Mouse (Mus musculus): ENCODE results near the gene Trmo. TPM values are rescaled to one million over a fixed set of nuclear protein-coding genes. Genes with fewer than 3 reads are reported as not detected.

Trmo gene
- polyA plus RNA-seq, 1 experiment from 2014 or later, result 11.8 TPM

- peaks cover 56% of the 10 kb centered on the region for H3K27me3 ChIP-seq (ENCODE audit: insufficient read depth, low read length)
- no peak overlapping the region for H3K27ac ChIP-seq (ENCODE audit: low read length)
- no peak overlapping the region for H3K4me3 ChIP-seq (ENCODE audit: low read length)
- H3K9me3 ChIP-seq (ENCODE audit: low read length), result no peaks in the 10 kb centered on the region
- ATAC-seq (ENCODE audit: low FRiP score, low TSS enrichment), result no peak
- H3K36me3 ChIP-seq (ENCODE audit: insufficient read depth, low read length), result no peaks in the 10 kb centered on the region
- H3K4me1 ChIP-seq (ENCODE audit: insufficient read depth, low read length), result 0 out of 2 replicates have a peak, but pooled peaks cover 4% of the 10 kb centered on the region
- WGBS, result 19% methylated on average over 10 of the region's 10 CpGs
- no peak overlapping the region for H3K4me2 ChIP-seq (replicated peaks; ENCODE audit: low read depth, low read length)
- no peak overlapping the region for H3K9ac ChIP-seq (replicated peaks; ENCODE audit: low read length)
Measured at GRCm38 (mm10) chr4:46353045-46353444, 36.2 kb downstream of the Trmo start.

GRCm38 (mm10) chr4:46349530-46349929 is 39.7 kb downstream of the Trmo start:
- peaks cover 12% of the 10 kb centered on the region for H3K4me1 ChIP-seq (ENCODE audit: insufficient read depth, low read length)

GRCm38 (mm10) chr4:46348897-46349296 is 40.3 kb downstream of the Trmo start:
- no peaks in the 10 kb centered on the region for H3K9me3 ChIP-seq (ENCODE audit: low read length)
- H3K36me3 ChIP-seq (ENCODE audit: insufficient read depth, low read length), result no peaks in the 10 kb centered on the region
- 20% methylated on average over 9 of the region's 9 CpGs for WGBS
- peaks cover 86% of the 10 kb centered on the region for H3K27me3 ChIP-seq (ENCODE audit: insufficient read depth, low read length)
- ATAC-seq (ENCODE audit: low FRiP score, low TSS enrichment), result no peak
- no peak overlapping the region for H3K4me3 ChIP-seq (ENCODE audit: low read length)
- no peak overlapping the region for H3K9ac ChIP-seq (replicated peaks; ENCODE audit: low read length)
- H3K27ac ChIP-seq (ENCODE audit: low read length), result no peak overlapping the region
- no peak overlapping the region for H3K4me2 ChIP-seq (replicated peaks; ENCODE audit: low read depth, low read length)
- H3K4me1 ChIP-seq (ENCODE audit: insufficient read depth, low read length), result peaks cover 18% of the 10 kb centered on the region

More at GRCm38 (mm10) chr4:46349530-46349929, 39.7 kb downstream of the Trmo start:
- 43% methylated on average over 5 of the region's 5 CpGs for WGBS
- Histone ChIP-seq H3K36me3 (ENCODE audit: insufficient read depth, low read length) (no peaks in the 10 kb centered on the region), H3K4me3 (ENCODE audit: low read length) (no peak overlapping the region), H3K9me3 (ENCODE audit: low read length) (no peaks in the 10 kb centered on the region), H3K4me2 (replicated peaks; ENCODE audit: low read depth, low read length) (no peak overlapping the region), H3K27ac (ENCODE audit: low read length) (no peak overlapping the region), H3K9ac (replicated peaks; ENCODE audit: low read length) (no peak overlapping the region), H3K27me3 (ENCODE audit: insufficient read depth, low read length) (peaks cover 79% of the 10 kb centered on the region)
- ATAC-seq (ENCODE audit: low FRiP score, low TSS enrichment), result no peak

GRCm38 (mm10) chr4:46347580-46348515 is 41.4 kb downstream of the Trmo start:
- Histone ChIP-seq H3K4me3 (ENCODE audit: low read length) (no peak overlapping the region), H3K4me2 (replicated peaks; ENCODE audit: low read depth, low read length) (no peak overlapping the region), H3K27ac (ENCODE audit: low read length) (no peak overlapping the region), H3K27me3 (ENCODE audit: insufficient read depth, low read length) (peaks cover 91% of the 10 kb centered on the region), H3K9ac (replicated peaks; ENCODE audit: low read length) (no peak overlapping the region), H3K36me3 (ENCODE audit: insufficient read depth, low read length) (no peaks in the 10 kb centered on the region), H3K4me1 (ENCODE audit: insufficient read depth, low read length) (peaks cover 21% of the 10 kb centered on the region), H3K9me3 (ENCODE audit: low read length) (no peaks in the 10 kb centered on the region)
- WGBS, result 1% methylated on average over 41 of the region's 41 CpGs
- ATAC-seq (ENCODE audit: low FRiP score, low TSS enrichment), result no peak

- Histone ChIP-seq H3K36me3 (ENCODE audit: insufficient read depth, low read length) (no peaks in the 10 kb centered on the region), H3K9ac (replicated peaks; ENCODE audit: low read length) (no peak overlapping the region), H3K4me2 (replicated peaks; ENCODE audit: low read depth, low read length) (no peak overlapping the region), H3K4me3 (ENCODE audit: low read length) (no peak overlapping the region), H3K4me1 (ENCODE audit: insufficient read depth, low read length) (peaks cover 21% of the 10 kb centered on the region), H3K27me3 (ENCODE audit: insufficient read depth, low read length) (peaks cover 92% of the 10 kb centered on the region), H3K27ac (ENCODE audit: low read length) (no peak overlapping the region), H3K9me3 (ENCODE audit: low read length) (no peaks in the 10 kb centered on the region)
- WGBS, result 3% methylated on average over 4 of the region's 4 CpGs
- ATAC-seq (ENCODE audit: low FRiP score, low TSS enrichment), result no peak
Measured at GRCm38 (mm10) chr4:46347141-46347540, 42.1 kb downstream of the Trmo start.

- WGBS, result 23% methylated on average over 6 of the region's 6 CpGs
- H3K9me3 ChIP-seq (ENCODE audit: low read length), result no peaks in the 10 kb centered on the region
- peaks cover 92% of the 10 kb centered on the region for H3K27me3 ChIP-seq (ENCODE audit: insufficient read depth, low read length)
Measured at GRCm38 (mm10) chr4:46346221-46346620, 43.0 kb downstream of the Trmo start.

GRCm38 (mm10) chr4:46345773-46346100 is 43.5 kb downstream of the Trmo start:
- no peak overlapping the region for H3K9ac ChIP-seq (replicated peaks; ENCODE audit: low read length)
- H3K27ac ChIP-seq (ENCODE audit: low read length), result no peak overlapping the region
- 16% methylated on average over 3 of the region's 3 CpGs for WGBS
- H3K4me2 ChIP-seq (replicated peaks; ENCODE audit: low read depth, low read length), result no peak overlapping the region
- no peaks in the 10 kb centered on the region for H3K9me3 ChIP-seq (ENCODE audit: low read length)
- peaks cover 21% of the 10 kb centered on the region for H3K4me1 ChIP-seq (ENCODE audit: insufficient read depth, low read length)
- ATAC-seq (ENCODE audit: low FRiP score, low TSS enrichment), result no peak
- no peaks in the 10 kb centered on the region for H3K36me3 ChIP-seq (ENCODE audit: insufficient read depth, low read length)
- H3K27me3 ChIP-seq (ENCODE audit: insufficient read depth, low read length), result peaks cover 92% of the 10 kb centered on the region
- H3K4me3 ChIP-seq (ENCODE audit: low read length), result no peak overlapping the region

More at GRCm38 (mm10) chr4:46346221-46346620, 43.0 kb downstream of the Trmo start:
- Histone ChIP-seq H3K4me3 (ENCODE audit: low read length) (no peak overlapping the region), H3K9ac (replicated peaks; ENCODE audit: low read length) (no peak overlapping the region), H3K27ac (ENCODE audit: low read length) (no peak overlapping the region), H3K4me1 (ENCODE audit: insufficient read depth, low read length) (peaks cover 21% of the 10 kb centered on the region), H3K36me3 (ENCODE audit: insufficient read depth, low read length) (no peaks in the 10 kb centered on the region), H3K4me2 (replicated peaks; ENCODE audit: low read depth, low read length) (no peak overlapping the region)
- ATAC-seq (ENCODE audit: low FRiP score, low TSS enrichment), result no peak

GRCm38 (mm10) chr4:46345056-46345772 is 44.0 kb downstream of the Trmo start:
- Histone ChIP-seq H3K9me3 (ENCODE audit: low read length) (no peaks in the 10 kb centered on the region), H3K27ac (ENCODE audit: low read length) (no peak overlapping the region), H3K4me2 (replicated peaks; ENCODE audit: low read depth, low read length) (0 out of 2 replicates have a peak overlapping the region, but pooled peaks have one; percentile 49), H3K36me3 (ENCODE audit: insufficient read depth, low read length) (no peaks in the 10 kb centered on the region), H3K27me3 (ENCODE audit: insufficient read depth, low read length) (peaks cover 92% of the 10 kb centered on the region), H3K4me3 (ENCODE audit: low read length) (peak overlapping the region; percentile 41), H3K9ac (replicated peaks; ENCODE audit: low read length) (no peak overlapping the region), H3K4me1 (ENCODE audit: insufficient read depth, low read length) (peaks cover 21% of the 10 kb centered on the region)
- ATAC-seq (ENCODE audit: low FRiP score, low TSS enrichment), result no peak
- WGBS, result 2% methylated on average over 67 of the region's 67 CpGs

- Histone ChIP-seq H3K27me3 (ENCODE audit: insufficient read depth, low read length) (peaks cover 91% of the 10 kb centered on the region), H3K4me3 (ENCODE audit: low read length) (peak overlapping the region; percentile 41), H3K9ac (replicated peaks; ENCODE audit: low read length) (no peak overlapping the region), H3K36me3 (ENCODE audit: insufficient read depth, low read length) (no peaks in the 10 kb centered on the region), H3K27ac (ENCODE audit: low read length) (no peak overlapping the region), H3K4me2 (replicated peaks; ENCODE audit: low read depth, low read length) (peak overlapping the region; percentile 49), H3K4me1 (ENCODE audit: insufficient read depth, low read length) (peaks cover 21% of the 10 kb centered on the region), H3K9me3 (ENCODE audit: low read length) (no peaks in the 10 kb centered on the region)
- 2% methylated on average over 41 of the region's 51 CpGs for WGBS
- 0 out of 2 replicates have a peak, but pooled peaks have one; percentile 53 for ATAC-seq (ENCODE audit: low FRiP score, low TSS enrichment)
Measured at GRCm38 (mm10) chr4:46344288-46344687, 44.9 kb downstream of the Trmo start.

Data from kidney, embryonic 16.5 days (tissue).